Mouse (Mus musculus): ENCODE data around the gene Snd1.

DNA sequence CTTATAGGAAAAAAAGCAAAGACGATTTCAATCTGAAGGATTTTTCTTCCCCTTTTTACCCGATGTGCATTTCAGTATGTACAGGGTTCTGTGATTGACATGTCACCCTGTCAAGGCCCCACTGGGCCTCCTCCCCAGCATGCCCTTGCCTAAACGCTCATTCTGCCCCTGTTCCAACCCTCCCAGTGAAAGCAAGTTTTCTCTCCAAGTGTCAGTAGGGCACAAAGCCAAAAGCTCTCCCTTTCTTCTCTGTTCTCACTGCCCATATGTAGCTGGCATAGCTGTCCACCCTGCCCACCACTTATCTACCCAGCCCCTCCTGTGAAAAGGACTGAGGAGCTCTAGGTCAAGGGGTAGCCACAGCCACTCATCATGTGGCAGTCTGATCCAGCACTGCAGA, 374.4 kb downstream of the Snd1 start:
- TF ChIP-seq CTCF (IDR thresholded peaks at IDR 0.05; ENCODE audit: control insufficient read depth, insufficient read depth, insufficient read length) (no peak), USF1 (IDR thresholded peaks at IDR 0.05; ENCODE audit: low read depth) (no peak)

Data from C2C12 (cell line).